Mouse (Mus musculus) left cerebral cortex, postnatal 10 days (tissue): ENCODE measurements around the gene Tmem132d. TPM values are rescaled to one million over a fixed set of nuclear protein-coding genes. Genes with fewer than 3 reads are reported as not detected.

Experiments
- DNase-seq, 2 experiments: peaks; one replicate each; pipeline ENCODE4 v3.0.0; 2021 to 2022; ENCODE audit warnings: low spot score in 2 of 2, mixed read lengths in 1 of 2; ENCODE audit errors: extremely low spot score in 1 of 2
- intact Hi-C: fragments of 180-260 bp; cut with DNase I; formaldehyde crosslinking; loops from one replicate; pipeline ENCODE4 v1.15.1; 2025
- total RNA-seq, 2 experiments: library from RNA; stranded (reverse); gene quantifications; 2 replicates each; pipeline ENCODE4 v1.2.3; 2021

Gene Tmem132d
- total RNA-seq, 2 experiments from 2014 or later = 25.7 to 28.1 TPM

GRCm38 (mm10) chr5:128422090-128422489 lies 10.8 kb downstream of the Tmem132d start:
- intact Hi-C loops = no loop called here
- no peak for DNase-seq

GRCm38 (mm10) chr5:128418149-128418710 lies 14.6 kb downstream of the Tmem132d start:
- intact Hi-C loops = no loop called here
- no peak for DNase-seq

- intact Hi-C loops = no loop called here
- no peak for DNase-seq
These were observed 18.8 kb downstream of the Tmem132d start for GRCm38 (mm10) chr5:128414056-128414455.

- intact Hi-C loops = no loop called here
- DNase-seq = no peak
These were observed 20.6 kb downstream of the Tmem132d start for GRCm38 (mm10) chr5:128412306-128412705.

GRCm38 (mm10) chr5:128407546-128407945 lies 25.3 kb downstream of the Tmem132d start:
- intact Hi-C loops = no loop called here
- no peak for DNase-seq

GRCm38 (mm10) chr5:128405071-128405470 lies 27.8 kb downstream of the Tmem132d start:
- no peak for DNase-seq
- intact Hi-C loops = no loop called here

- intact Hi-C loops = no loop called here
- DNase-seq = no peak
These were observed 28.7 kb downstream of the Tmem132d start for GRCm38 (mm10) chr5:128404223-128404622.

- intact Hi-C loops = no loop called here
- DNase-seq = no peak
These were observed 40.5 kb downstream of the Tmem132d start for GRCm38 (mm10) chr5:128392372-128392771.

GRCm38 (mm10) chr5:128389665-128390064 lies 43.2 kb downstream of the Tmem132d start:
- DNase-seq = no peak
- intact Hi-C loops = no loop called here

- intact Hi-C loops = no loop called here
- no peak for DNase-seq
These were observed 44.3 kb downstream of the Tmem132d start for GRCm38 (mm10) chr5:128388358-128389141.

GRCm38 (mm10) chr5:128369814-128370213 lies 63.1 kb downstream of the Tmem132d start:
- intact Hi-C loops = no loop called here
- no peak for DNase-seq

GRCm38 (mm10) chr5:128369111-128369510 lies 63.8 kb downstream of the Tmem132d start:
- intact Hi-C loops = no loop called here

GRCm38 (mm10) chr5:128365261-128365985 lies 67.5 kb downstream of the Tmem132d start:
- intact Hi-C loops = no loop called here
- peak in 1 of 2 experiments; percentile 39 for DNase-seq

More at GRCm38 (mm10) chr5:128369111-128369510, 63.8 kb downstream of the Tmem132d start:
- DNase-seq = no peak

- no peak for DNase-seq
- intact Hi-C loops = no loop called here
These were observed 71.8 kb downstream of the Tmem132d start for GRCm38 (mm10) chr5:128360946-128361675.

GRCm38 (mm10) chr5:128348835-128349234 lies 84.0 kb downstream of the Tmem132d start:
- intact Hi-C loops = no loop called here
- no peak for DNase-seq

- no peak for DNase-seq
- intact Hi-C loops = no loop called here
These were observed 96.0 kb downstream of the Tmem132d start for GRCm38 (mm10) chr5:128336841-128337240.

- peak in 1 of 2 experiments; percentile 3 for DNase-seq
- intact Hi-C loops = no loop called here
These were observed 100.1 kb downstream of the Tmem132d start for GRCm38 (mm10) chr5:128332766-128333165.

- intact Hi-C loops = no loop called here
- peak in 1 of 2 experiments; percentile 4 for DNase-seq
These were observed 102.5 kb downstream of the Tmem132d start for GRCm38 (mm10) chr5:128330351-128330750.

- intact Hi-C loops = no loop called here
- DNase-seq = no peak
These were observed 130.5 kb downstream of the Tmem132d start for GRCm38 (mm10) chr5:128302387-128302786.
